Mouse (Mus musculus) stomach, embryonic 14.5 days (tissue): ENCODE measurements around the gene Hist2h2aa1. TPM values are rescaled to one million over a fixed set of nuclear protein-coding genes. Genes with fewer than 3 reads are reported as not detected.
"Not testable (repeated sequence)": the region's sequence is repeated elsewhere in the genome, so short reads cannot be mapped to it uniquely, and the experiment has no call there.

Experiments used
- ATAC-seq: fragments of 200-750 bp; cut with Nextera tagmentation; 2 replicates; pipeline ENCODE4 v1.8.0; 2017; ENCODE audit warnings: low read depth, moderate TSS enrichment; ENCODE audit not compliant: insufficient number of reproducible peaks, insufficient read depth, low FRiP score
- H3K27ac ChIP-seq: fragments of 300-500 bp; sonication (generic); 2 replicates; pipeline ENCODE4 v1.5.1; 2014; ENCODE audit warnings: mild to moderate bottlenecking, low read length, moderate library complexity, mixed read lengths
- H3K27me3 ChIP-seq: fragments of 300-500 bp; sonication (generic); 2 replicates; pipeline ENCODE4 v1.6.1; 2014; ENCODE audit warnings: low read length, control low read depth, mixed read lengths; ENCODE audit not compliant: control insufficient read depth, insufficient read depth
- H3K36me3 ChIP-seq: fragments of 300-500 bp; sonication (generic); 2 replicates; pipeline ENCODE4 v1.6.1; 2014; ENCODE audit warnings: mild to moderate bottlenecking, control low read depth, low read length, moderate library complexity, mixed read lengths; ENCODE audit not compliant: control insufficient read depth, insufficient read depth
- H3K4me1 ChIP-seq: fragments of 300-500 bp; sonication (generic); 2 replicates; pipeline ENCODE4 v1.6.1; 2014; ENCODE audit warnings: low read length, control low read depth, mixed read lengths; ENCODE audit not compliant: control insufficient read depth, insufficient read depth
- H3K4me2 ChIP-seq: fragments of 300-500 bp; sonication (generic); replicated peaks from 2 replicates; pipeline ENCODE4 v1.6.1; 2014; ENCODE audit warnings: low read depth, low read length, control low read depth
- H3K4me3 ChIP-seq: fragments of 300-500 bp; sonication (generic); 2 replicates; pipeline ENCODE4 v1.5.1; 2014; ENCODE audit warnings: low read depth, low read length, control low read depth
- H3K9ac ChIP-seq: fragments of 300-500 bp; sonication (generic); replicated peaks from 2 replicates; pipeline ENCODE4 v1.6.1; 2014; ENCODE audit warnings: low read depth, mild to moderate bottlenecking, control low read depth, low read length, moderate library complexity, mixed read lengths
- H3K9me3 ChIP-seq: fragments of 300-500 bp; sonication (generic); 2 replicates; pipeline ENCODE4 v1.6.1; 2016; ENCODE audit warnings: low read depth, low read length, control low read depth; ENCODE audit not compliant: control insufficient read depth
- WGBS: fragments of 180-500 bp; shearing (Covaris S2); extraction: QIAGEN DNeasy Blood & Tissue Kit; methylation state at CpG from one replicate; pipeline ENCODE4 v1.1.7; 2014; 5-methylcytosine and 5-hydroxymethylcytosine counted together
- polyA plus RNA-seq: library from polyadenylated mRNA; unstranded; fragments of >200 nt; fragmentation: Nextera tagmentation; extraction: Ambion mirVana; gene quantifications from 2 replicates; pipeline ENCODE4 v1.2.1, GENCODE M21; 2014

The Hist2h2aa1 gene
- polyA plus RNA-seq, 1 experiment from 2014 or later: 17.2 TPM

GRCm38 (mm10) chr3:96236834-96237334 lies 8.4 kb upstream of the Hist2h2aa1 start:
- Histone ChIP-seq H3K4me1 (peaks cover 9% of the 10 kb centered on the region), H3K27ac (peak overlapping the region; percentile 59; the same call in 1 of the 2 replicates), H3K27me3 (no peaks in the 10 kb centered on the region), H3K36me3 (no peaks in the 10 kb centered on the region), H3K4me2 (peak overlapping the region; percentile 59), H3K9ac (peak overlapping the region; percentile 65; the same call in 1 of the 2 replicates), H3K9me3 (no peaks in the 10 kb centered on the region), H3K4me3 (peak overlapping the region; percentile 32)
- ATAC-seq: no peak
- 68% methylated on average over 4 of the region's 4 CpGs for WGBS

GRCm38 (mm10) chr3:96237335-96237903 lies 7.9 kb upstream of the Hist2h2aa1 start:
- ATAC-seq: no peak
- H3K36me3 ChIP-seq: no peaks in the 10 kb centered on the region
- no peaks in the 10 kb centered on the region for H3K9me3 ChIP-seq
- 16% methylated on average over 7 of the region's 7 CpGs for WGBS
- H3K27me3 ChIP-seq: no peaks in the 10 kb centered on the region
- peaks cover 9% of the 10 kb centered on the region for H3K4me1 ChIP-seq
- H3K4me3 ChIP-seq: peak overlapping the region; percentile 32
- H3K27ac ChIP-seq: peak overlapping the region; percentile 59
- peak overlapping the region; percentile 59 for H3K4me2 ChIP-seq
- H3K9ac ChIP-seq: peak overlapping the region; percentile 65

GRCm38 (mm10) chr3:96237904-96238511 lies 7.3 kb upstream of the Hist2h2aa1 start:
- no peaks in the 10 kb centered on the region for H3K9me3 ChIP-seq
- H3K9ac ChIP-seq: peak overlapping the region; percentile 65
- H3K36me3 ChIP-seq: no peaks in the 10 kb centered on the region
- H3K4me1 ChIP-seq: peaks cover 9% of the 10 kb centered on the region
- H3K27ac ChIP-seq: peak overlapping the region; percentile 59
- H3K4me2 ChIP-seq: peak overlapping the region; percentile 59
- H3K4me3 ChIP-seq: peak overlapping the region; percentile 32
- no peak for ATAC-seq
- WGBS: 1% methylated on average over 12 of the region's 12 CpGs
- H3K27me3 ChIP-seq: no peaks in the 10 kb centered on the region

- WGBS: under 1% methylated on average over 10 of the region's 68 CpGs
- Histone ChIP-seq H3K27ac (peak within 1 kb of the TSS; percentile 61), H3K4me3 (peak within 1 kb of the TSS; percentile 32), H3K4me2 (peak within 1 kb of the TSS; percentile 59), H3K4me1 (peaks cover 15% of the 10 kb centered on the region), H3K9ac (peak within 1 kb of the TSS; percentile 65)
- ATAC-seq: peak; percentile 93
- H3K27me3 ChIP-seq, H3K9me3 ChIP-seq, H3K36me3 ChIP-seq: not testable (repeated sequence)
Observed at GRCm38 (mm10) chr3:96238954-96239793, 6.1 kb upstream of the Hist2h2aa1 start, which contains the start of gene Hist2h3c2. TSS of gene Hist2h3c2 (minus strand) at chr3:96239127.

- ATAC-seq: peak; percentile 85
- H3K9ac ChIP-seq: peak within 1 kb of the TSS; percentile 31; the same call in 1 of the 2 replicates
- peaks cover 18% of the 10 kb centered on the region for H3K4me1 ChIP-seq
- H3K27ac ChIP-seq: peak within 1 kb of the TSS; percentile 84
- not testable (repeated sequence) for H3K36me3 ChIP-seq, H3K9me3 ChIP-seq, H3K27me3 ChIP-seq
- WGBS: 5% methylated on average over 24 of the region's 85 CpGs
- H3K4me2 ChIP-seq: peak within 1 kb of the TSS; percentile 30
- H3K4me3 ChIP-seq: peak within 1 kb of the TSS; percentile 4; the same call in 1 of the 2 replicates
Observed at GRCm38 (mm10) chr3:96239949-96240798, 5.1 kb upstream of the Hist2h2aa1 start, which contains the start of gene Hist2h2aa2. TSS of gene Hist2h2aa2 (minus strand) at chr3:96240276.

GRCm38 (mm10) chr3:96240799-96241197 lies 4.5 kb upstream of the Hist2h2aa1 start:
- Histone ChIP-seq H3K9me3 (no peaks in the 10 kb centered on the region), H3K27me3 (no peaks in the 10 kb centered on the region), H3K4me3 (peak overlapping the region; percentile 4; the same call in 1 of the 2 replicates), H3K27ac (peak overlapping the region; percentile 84), H3K4me2 (peak overlapping the region; percentile 30), H3K9ac (peak overlapping the region; percentile 31; the same call in 1 of the 2 replicates), H3K36me3 (no peaks in the 10 kb centered on the region), H3K4me1 (peaks cover 18% of the 10 kb centered on the region)
- WGBS: 77% methylated on average over 9 of the region's 9 CpGs
- ATAC-seq: no peak

GRCm38 (mm10) chr3:96243921-96244572 lies 1.2 kb upstream of the Hist2h2aa1 start:
- 71% methylated on average over 7 of the region's 7 CpGs for WGBS
- peak overlapping the region; percentile 78; the same call in 1 of the 2 replicates for H3K9ac ChIP-seq
- peak overlapping the region; percentile 60 for H3K4me2 ChIP-seq
- peak overlapping the region; percentile 43; the same call in 1 of the 2 replicates for H3K4me3 ChIP-seq
- H3K27ac ChIP-seq: peak overlapping the region; percentile 98; the same call in 1 of the 2 replicates
- H3K36me3 ChIP-seq: no peaks in the 10 kb centered on the region
- H3K27me3 ChIP-seq: no peaks in the 10 kb centered on the region
- peaks cover 16% of the 10 kb centered on the region; the same call in 1 of the 2 replicates for H3K4me1 ChIP-seq
- no peak for ATAC-seq
- no peaks in the 10 kb centered on the region for H3K9me3 ChIP-seq
